Mouse (Mus musculus) midbrain, embryonic 14.5 days (tissue): ENCODE results near the gene Tbc1d1. TPM values are rescaled to one million over a fixed set of nuclear protein-coding genes. Genes with fewer than 3 reads are reported as not detected.

Experiments
- ATAC-seq: fragments of 200-750 bp; cut with Nextera tagmentation; 2 replicates; pipeline ENCODE4 v1.8.0; 2017; ENCODE audit warnings: moderate number of reproducible peaks, moderate library complexity; ENCODE audit not compliant: low FRiP score, low TSS enrichment
- DNase-seq: peaks from one replicate; pipeline ENCODE4 v3.0.0-alpha.2; 2015
- H3K27ac ChIP-seq: fragments of 300-500 bp; sonication (generic); replicated peaks from 2 replicates; pipeline ENCODE4 v1.5.1; 2014; ENCODE audit warnings: mild to moderate bottlenecking, low read depth, low read length, moderate library complexity
- H3K27me3 ChIP-seq: fragments of 300-500 bp; sonication (generic); 2 replicates; pipeline ENCODE4 v1.6.1; 2014; ENCODE audit warnings: low read length, control low read depth, mixed read lengths; ENCODE audit not compliant: control insufficient read depth, insufficient read depth
- H3K36me3 ChIP-seq: fragments of 300-500 bp; sonication (generic); 2 replicates; pipeline ENCODE4 v1.6.1; 2014; ENCODE audit warnings: low read length, control low read depth; ENCODE audit not compliant: control insufficient read depth, insufficient read depth
- H3K4me1 ChIP-seq: fragments of 300-500 bp; sonication (generic); 2 replicates; pipeline ENCODE4 v1.6.1; 2014; ENCODE audit warnings: mild to moderate bottlenecking, antibody characterized with exemption, low read length, control low read depth; ENCODE audit not compliant: control insufficient read depth, insufficient read depth
- H3K4me2 ChIP-seq: fragments of 300-500 bp; sonication (generic); 2 replicates; pipeline ENCODE4 v1.6.1; 2014; ENCODE audit warnings: mild to moderate bottlenecking, low read length, moderate library complexity
- H3K4me3 ChIP-seq: fragments of 300-500 bp; sonication (generic); replicated peaks from 2 replicates; pipeline ENCODE4 v1.5.1; 2014; ENCODE audit warnings: low read depth, low read length
- H3K9ac ChIP-seq: fragments of 300-500 bp; sonication (generic); replicated peaks from 2 replicates; pipeline ENCODE4 v1.6.1; 2014; ENCODE audit warnings: mild to moderate bottlenecking, low read length, moderate library complexity
- H3K9me3 ChIP-seq: fragments of 300-500 bp; sonication (generic); 2 replicates; pipeline ENCODE4 v1.6.1; 2016; ENCODE audit warnings: low read length, control low read depth, mixed read lengths; ENCODE audit not compliant: control insufficient read depth
- WGBS: fragments of 180-500 bp; shearing (Covaris S2); extraction: QIAGEN DNeasy Blood & Tissue Kit; methylation state at CpG from one replicate; pipeline ENCODE4 v1.1.7; 2014; 5-methylcytosine and 5-hydroxymethylcytosine counted together
- polyA plus RNA-seq: library from polyadenylated mRNA; unstranded; fragments of >200 nt; fragmentation: Nextera tagmentation; extraction: Ambion mirVana; gene quantifications from 2 replicates; pipeline ENCODE4 v1.2.1, GENCODE M21; 2014

Tbc1d1 gene
- polyA plus RNA-seq, 1 experiment from 2014 or later, result 11.7 TPM

DNA sequence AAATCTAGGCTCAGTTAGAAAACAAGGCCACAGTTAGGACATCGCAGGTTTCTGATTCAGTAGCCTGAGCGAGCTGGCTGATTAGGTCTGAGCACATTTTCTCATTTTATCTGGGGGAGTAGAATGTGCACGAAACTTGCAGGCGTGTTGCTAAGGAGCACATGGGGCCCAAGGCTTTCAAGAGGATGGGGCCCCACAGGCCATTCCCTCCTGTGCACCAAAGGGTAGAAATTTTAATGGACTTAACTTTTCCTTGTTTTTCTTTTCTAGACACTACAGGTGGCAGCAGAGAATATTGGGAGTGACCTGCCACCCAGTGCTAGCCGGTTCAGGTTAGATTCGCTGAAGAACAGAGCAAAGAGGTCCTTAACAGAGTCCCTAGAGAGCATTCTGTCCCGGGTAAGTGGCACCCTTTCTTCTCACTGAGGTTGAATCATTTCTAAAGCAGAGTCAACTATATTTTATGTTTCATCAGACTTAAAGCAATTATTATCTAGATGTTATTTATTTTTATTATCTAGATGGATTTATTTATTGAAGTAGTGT is 121.6 kb downstream of the Tbc1d1 start:
- no peak for DNase-seq
- Histone ChIP-seq H3K4me2 (no peak overlapping the region), H3K36me3 (peaks cover 20% of the 10 kb centered on the region; the same call in 1 of the 2 replicates), H3K4me1 (no peaks in the 10 kb centered on the region), H3K27me3 (no peaks in the 10 kb centered on the region), H3K9me3 (no peaks in the 10 kb centered on the region), H3K27ac (no peak overlapping the region), H3K9ac (no peak overlapping the region), H3K4me3 (no peak overlapping the region)
- no peak for ATAC-seq
- 93% methylated on average over 7 of the region's 7 CpGs for WGBS

DNA sequence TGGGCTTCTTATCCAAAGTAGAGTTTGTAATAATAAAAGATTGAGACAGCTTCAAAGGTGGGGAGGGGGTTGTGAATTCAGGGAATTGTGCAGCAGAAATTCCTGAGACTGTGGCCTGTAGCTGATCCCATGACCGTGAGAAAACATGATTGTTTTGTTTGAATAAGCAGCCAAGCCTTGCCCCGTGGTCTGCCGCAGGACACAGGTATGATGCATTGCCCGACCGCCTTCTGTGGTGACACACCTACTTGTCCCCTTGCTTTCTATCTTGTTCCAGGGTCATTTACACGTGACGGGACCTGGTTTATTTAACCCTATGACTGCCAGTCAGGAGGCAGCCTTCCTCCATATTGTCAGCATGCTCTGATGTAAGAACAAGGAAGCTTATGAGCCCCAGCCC is 123.6 kb downstream of the Tbc1d1 start:
- no peak overlapping the region for H3K4me3 ChIP-seq
- DNase-seq (no peak), ATAC-seq (no peak)
- WGBS, result 77% methylated on average over 7 of the region's 7 CpGs
- no peak overlapping the region for H3K9ac ChIP-seq
- H3K27me3 ChIP-seq, result no peaks in the 10 kb centered on the region
- H3K4me1 ChIP-seq, result no peaks in the 10 kb centered on the region
- H3K27ac ChIP-seq, result no peak overlapping the region
- no peaks in the 10 kb centered on the region for H3K9me3 ChIP-seq
- H3K36me3 ChIP-seq, result peaks cover 20% of the 10 kb centered on the region; the same call in 1 of the 2 replicates
- no peak overlapping the region for H3K4me2 ChIP-seq

DNA sequence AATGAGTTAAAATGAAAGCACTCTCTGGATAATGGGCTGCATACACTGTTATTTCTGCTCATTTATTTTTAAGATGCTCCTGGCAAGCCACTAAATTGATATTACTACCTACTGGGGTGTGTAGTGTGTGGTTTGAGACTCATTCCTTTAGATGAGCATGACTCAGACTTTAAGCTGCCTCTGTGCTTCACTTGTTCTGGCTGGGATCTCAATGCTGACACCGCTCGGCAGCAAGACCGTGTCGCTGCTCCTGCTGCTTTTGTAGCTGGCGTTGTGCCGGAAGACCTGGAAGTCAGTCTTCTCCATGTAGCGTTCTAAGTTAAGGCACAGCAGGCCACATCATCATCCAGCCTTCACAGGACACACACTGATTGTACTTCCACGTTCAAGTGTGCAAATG is 124.1 kb downstream of the Tbc1d1 start:
- H3K9ac ChIP-seq, result no peak overlapping the region
- DNase-seq (no peak), ATAC-seq (no peak)
- WGBS, result 90% methylated on average over 8 of the region's 8 CpGs
- H3K9me3 ChIP-seq, result no peaks in the 10 kb centered on the region
- H3K36me3 ChIP-seq, result peaks cover 20% of the 10 kb centered on the region; the same call in 1 of the 2 replicates
- H3K27me3 ChIP-seq, result no peaks in the 10 kb centered on the region
- no peak overlapping the region for H3K4me2 ChIP-seq
- H3K27ac ChIP-seq, result no peak overlapping the region
- H3K4me3 ChIP-seq, result no peak overlapping the region
- no peaks in the 10 kb centered on the region for H3K4me1 ChIP-seq

DNA sequence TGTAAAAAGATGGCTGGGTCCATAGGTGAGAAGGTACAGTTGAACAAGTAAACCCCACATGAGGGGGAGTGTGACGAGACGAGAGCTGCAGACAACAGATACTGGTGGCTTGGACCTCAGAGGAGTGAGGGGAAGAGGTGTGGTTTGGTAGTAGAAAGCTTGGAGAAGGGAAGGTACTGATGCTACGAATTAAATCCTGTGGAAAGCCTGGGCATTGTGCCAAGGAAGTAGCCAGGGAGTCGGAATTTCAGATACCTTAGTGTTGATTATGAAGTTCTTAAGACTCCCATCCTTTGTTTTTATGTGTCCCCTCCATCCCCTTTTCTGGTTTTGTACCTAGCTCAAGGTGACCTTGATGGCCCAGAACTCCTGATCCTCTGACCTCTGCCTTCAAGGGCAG is 124.5 kb downstream of the Tbc1d1 start:
- Histone ChIP-seq H3K27ac (no peak overlapping the region), H3K4me2 (no peak overlapping the region), H3K4me1 (no peaks in the 10 kb centered on the region), H3K9me3 (no peaks in the 10 kb centered on the region), H3K4me3 (no peak overlapping the region), H3K27me3 (no peaks in the 10 kb centered on the region), H3K36me3 (peaks cover 20% of the 10 kb centered on the region; the same call in 1 of the 2 replicates), H3K9ac (no peak overlapping the region)
- 81% methylated on average over 4 of the region's 4 CpGs for WGBS
- ATAC-seq (no peak), DNase-seq (no peak)

DNA sequence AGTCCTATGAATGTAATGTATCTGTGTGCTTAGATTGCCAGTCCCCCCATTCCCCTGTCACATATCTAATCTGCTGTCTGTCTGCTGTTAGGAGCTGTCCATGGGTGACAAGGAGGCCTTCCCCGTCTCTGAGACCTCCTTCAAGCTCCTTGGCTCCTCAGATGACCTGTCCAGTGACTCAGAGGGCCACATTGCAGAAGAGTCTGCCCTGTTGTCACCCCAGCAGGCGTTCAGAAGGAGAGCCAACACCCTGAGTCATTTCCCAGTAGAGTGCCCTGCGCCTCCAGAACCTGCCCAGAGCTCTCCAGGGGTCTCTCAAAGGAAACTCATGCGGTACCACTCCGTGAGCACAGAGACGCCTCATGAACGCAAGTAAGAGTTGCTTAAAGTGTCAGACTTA is 125.6 kb downstream of the Tbc1d1 start:
- DNase-seq, result no peak

DNA sequence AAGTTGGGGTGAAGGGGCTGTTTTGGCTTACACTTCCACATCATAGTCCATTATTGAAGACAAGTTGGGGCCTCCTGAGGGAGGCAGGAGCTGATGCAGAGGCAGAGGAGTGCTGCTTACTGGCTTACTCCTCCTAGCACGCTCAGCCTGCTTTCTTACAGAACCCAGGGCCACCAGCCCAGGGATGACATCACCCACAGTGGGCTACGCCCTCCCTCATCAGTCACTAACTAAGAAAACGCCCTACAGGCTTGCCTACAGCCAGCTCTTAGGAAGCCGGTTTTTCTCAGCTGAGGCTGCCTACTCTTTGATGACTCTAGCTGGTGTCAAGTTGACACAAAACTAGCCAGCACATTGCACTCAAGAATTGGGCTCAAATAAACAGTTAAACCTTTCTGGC is 126.5 kb downstream of the Tbc1d1 start:
- WGBS, result 84% methylated on average over 4 of the region's 4 CpGs
- ATAC-seq, result no peak
- peaks cover 25% of the 10 kb centered on the region; the same call in 1 of the 2 replicates for H3K36me3 ChIP-seq

More for the DNA sequence above, 125.6 kb downstream of the Tbc1d1 start:
- H3K4me1 ChIP-seq, result no peaks in the 10 kb centered on the region
- peaks cover 25% of the 10 kb centered on the region; the same call in 1 of the 2 replicates for H3K36me3 ChIP-seq
- H3K27me3 ChIP-seq, result no peaks in the 10 kb centered on the region
- WGBS, result 95% methylated on average over 7 of the region's 7 CpGs
- no peak overlapping the region for H3K4me2 ChIP-seq
- H3K9me3 ChIP-seq, result no peaks in the 10 kb centered on the region
- ATAC-seq, result no peak
- H3K9ac ChIP-seq, result no peak overlapping the region
- no peak overlapping the region for H3K4me3 ChIP-seq
- no peak overlapping the region for H3K27ac ChIP-seq

DNA sequence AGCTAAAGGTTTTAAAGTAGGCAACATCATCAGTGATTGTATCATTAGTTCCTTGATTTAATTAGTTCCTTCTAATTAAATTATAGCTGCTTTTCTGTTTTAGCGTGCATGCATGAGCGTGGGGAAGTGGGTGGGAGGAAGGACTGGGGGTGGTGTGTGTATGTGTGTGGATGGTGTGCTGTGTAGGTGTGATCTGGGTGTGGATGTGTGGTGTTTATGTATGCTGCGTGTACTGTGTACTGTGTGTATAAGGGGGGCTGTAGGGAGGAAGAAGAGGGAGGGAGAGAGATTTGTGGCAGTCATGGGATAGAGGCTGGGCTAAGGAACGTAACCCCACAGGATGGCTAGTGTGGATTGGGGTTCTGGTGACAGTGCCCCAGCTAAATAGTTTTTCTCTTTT is 129.2 kb downstream of the Tbc1d1 start:
- peaks cover 16% of the 10 kb centered on the region; the same call in 1 of the 2 replicates for H3K36me3 ChIP-seq
- ATAC-seq (no peak), DNase-seq (no peak)
- H3K4me1 ChIP-seq, result no peaks in the 10 kb centered on the region
- no peak overlapping the region for H3K27ac ChIP-seq
- no peak overlapping the region for H3K4me3 ChIP-seq
- H3K4me2 ChIP-seq, result no peak overlapping the region
- no peaks in the 10 kb centered on the region for H3K27me3 ChIP-seq
- WGBS, result 94% methylated on average over 4 of the region's 4 CpGs
- H3K9ac ChIP-seq, result no peak overlapping the region
- H3K9me3 ChIP-seq, result no peaks in the 10 kb centered on the region

More for the DNA sequence above, 126.5 kb downstream of the Tbc1d1 start:
- Histone ChIP-seq H3K4me2 (no peak overlapping the region), H3K27me3 (no peaks in the 10 kb centered on the region), H3K27ac (no peak overlapping the region), H3K9me3 (no peaks in the 10 kb centered on the region), H3K4me1 (no peaks in the 10 kb centered on the region), H3K9ac (no peak overlapping the region), H3K4me3 (no peak overlapping the region)
- DNase-seq, result no peak

DNA sequence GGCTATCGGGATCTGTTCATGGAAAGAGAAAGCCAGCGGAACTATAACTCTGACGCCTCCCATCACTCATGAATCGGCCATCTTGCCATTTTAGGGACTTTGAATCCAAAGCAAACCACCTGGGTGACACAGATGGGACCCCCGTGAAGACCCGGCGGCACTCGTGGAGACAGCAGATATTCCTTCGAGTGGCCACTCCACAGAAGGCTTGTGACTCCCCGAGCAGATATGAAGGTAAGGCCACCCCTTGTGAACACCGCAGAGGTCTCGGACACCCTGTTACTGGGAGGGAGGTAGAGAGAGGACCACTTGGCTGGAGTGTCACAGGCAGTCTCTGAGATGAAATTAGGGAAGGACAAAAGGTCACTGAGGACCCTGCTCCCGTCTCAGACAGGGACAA is 129.7 kb downstream of the Tbc1d1 start:
- Histone ChIP-seq H3K9ac (no peak overlapping the region), H3K4me2 (no peak overlapping the region), H3K27me3 (no peaks in the 10 kb centered on the region), H3K4me3 (no peak overlapping the region), H3K36me3 (peaks cover 16% of the 10 kb centered on the region; the same call in 1 of the 2 replicates), H3K9me3 (no peaks in the 10 kb centered on the region), H3K4me1 (no peaks in the 10 kb centered on the region), H3K27ac (no peak overlapping the region)
- ATAC-seq, result no peak
- no peak for DNase-seq
- 98% methylated on average over 13 of the region's 13 CpGs for WGBS

DNA sequence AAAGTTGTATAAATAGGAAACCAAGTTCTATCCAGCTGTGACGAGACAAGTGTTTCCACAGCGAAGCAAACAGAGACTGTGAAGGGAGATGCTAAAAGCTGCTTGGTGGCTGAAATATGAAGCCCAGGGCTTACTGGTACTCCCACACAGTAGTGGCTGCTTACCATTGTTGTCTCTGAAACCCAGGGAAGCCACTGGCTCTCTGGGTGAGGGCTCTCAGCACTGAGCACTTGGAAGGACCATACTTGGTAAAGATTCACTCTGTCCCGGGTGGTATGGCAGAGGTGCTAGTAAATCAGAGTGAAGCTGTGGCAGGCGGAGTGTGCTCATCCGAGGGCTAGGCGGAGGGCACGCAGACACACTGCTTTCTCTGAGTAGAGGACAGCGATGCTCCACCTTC is 131.2 kb downstream of the Tbc1d1 start:
- no peak overlapping the region for H3K27ac ChIP-seq
- peaks cover 8% of the 10 kb centered on the region; the same call in 1 of the 2 replicates for H3K36me3 ChIP-seq
- H3K4me1 ChIP-seq, result no peaks in the 10 kb centered on the region
- no peak overlapping the region for H3K4me2 ChIP-seq
- ATAC-seq (no peak), DNase-seq (no peak)
- no peak overlapping the region for H3K9ac ChIP-seq
- no peaks in the 10 kb centered on the region for H3K27me3 ChIP-seq
- H3K4me3 ChIP-seq, result no peak overlapping the region
- H3K9me3 ChIP-seq, result no peaks in the 10 kb centered on the region
- 92% methylated on average over 8 of the region's 8 CpGs for WGBS
